Mouse (Mus musculus) midbrain, embryonic 14.5 days (tissue): ENCODE measurements at regions not wholly inside any gene's neighbourhood (a gene's known extent, or its start where the extent isn't known, plus 50 kb on each side); places are given as distances from the start of the nearest gene placed in this dataset.

Source experiments
- ATAC-seq: fragments of 200-750 bp; cut with Nextera tagmentation; 2 replicates; pipeline ENCODE4 v1.8.0; 2017; ENCODE audit warnings: moderate number of reproducible peaks, moderate library complexity; ENCODE audit not compliant: low FRiP score, low TSS enrichment
- DNase-seq: peaks from one replicate; pipeline ENCODE4 v3.0.0-alpha.2; 2015
- H3K27ac ChIP-seq: fragments of 300-500 bp; sonication (generic); replicated peaks from 2 replicates; pipeline ENCODE4 v1.5.1; 2014; ENCODE audit warnings: mild to moderate bottlenecking, low read depth, low read length, moderate library complexity
- H3K27me3 ChIP-seq: fragments of 300-500 bp; sonication (generic); 2 replicates; pipeline ENCODE4 v1.6.1; 2014; ENCODE audit warnings: low read length, control low read depth, mixed read lengths; ENCODE audit not compliant: control insufficient read depth, insufficient read depth
- H3K36me3 ChIP-seq: fragments of 300-500 bp; sonication (generic); 2 replicates; pipeline ENCODE4 v1.6.1; 2014; ENCODE audit warnings: low read length, control low read depth; ENCODE audit not compliant: control insufficient read depth, insufficient read depth
- H3K4me1 ChIP-seq: fragments of 300-500 bp; sonication (generic); 2 replicates; pipeline ENCODE4 v1.6.1; 2014; ENCODE audit warnings: mild to moderate bottlenecking, antibody characterized with exemption, low read length, control low read depth; ENCODE audit not compliant: control insufficient read depth, insufficient read depth
- H3K4me2 ChIP-seq: fragments of 300-500 bp; sonication (generic); 2 replicates; pipeline ENCODE4 v1.6.1; 2014; ENCODE audit warnings: mild to moderate bottlenecking, low read length, moderate library complexity
- H3K4me3 ChIP-seq: fragments of 300-500 bp; sonication (generic); replicated peaks from 2 replicates; pipeline ENCODE4 v1.5.1; 2014; ENCODE audit warnings: low read depth, low read length
- H3K9ac ChIP-seq: fragments of 300-500 bp; sonication (generic); replicated peaks from 2 replicates; pipeline ENCODE4 v1.6.1; 2014; ENCODE audit warnings: mild to moderate bottlenecking, low read length, moderate library complexity
- H3K9me3 ChIP-seq: fragments of 300-500 bp; sonication (generic); 2 replicates; pipeline ENCODE4 v1.6.1; 2016; ENCODE audit warnings: low read length, control low read depth, mixed read lengths; ENCODE audit not compliant: control insufficient read depth
- WGBS: fragments of 180-500 bp; shearing (Covaris S2); extraction: QIAGEN DNeasy Blood & Tissue Kit; methylation state at CpG from one replicate; pipeline ENCODE4 v1.1.7; 2014; 5-methylcytosine and 5-hydroxymethylcytosine counted together

GRCm38 (mm10) chr9:46760247-46760646 lies 238.3 kb upstream of the Gm4791 start:
- WGBS, result 87% methylated on average over 4 of the region's 4 CpGs
- ATAC-seq (no peak), DNase-seq (no peak)
- H3K9me3 ChIP-seq, result no peaks in the 10 kb centered on the region
- no peaks in the 10 kb centered on the region for H3K36me3 ChIP-seq
- H3K27ac ChIP-seq, result no peak overlapping the region
- H3K27me3 ChIP-seq, result no peaks in the 10 kb centered on the region
- H3K4me2 ChIP-seq, result no peak overlapping the region
- no peak overlapping the region for H3K4me3 ChIP-seq
- H3K9ac ChIP-seq, result no peak overlapping the region
- no peaks in the 10 kb centered on the region for H3K4me1 ChIP-seq

- Histone ChIP-seq H3K4me2 (no peak overlapping the region), H3K9me3 (no peaks in the 10 kb centered on the region), H3K9ac (no peak overlapping the region), H3K36me3 (no peaks in the 10 kb centered on the region), H3K4me3 (no peak overlapping the region), H3K27me3 (no peaks in the 10 kb centered on the region), H3K27ac (no peak overlapping the region), H3K4me1 (peaks cover 4% of the 10 kb centered on the region; the same call in 1 of the 2 replicates)
- ATAC-seq (no peak), DNase-seq (peak; percentile 59)
- 78% methylated on average over 6 of the region's 6 CpGs for WGBS
Observed at GRCm38 (mm10) chr9:46757005-46757672, 241.4 kb upstream of the Gm4791 start.

DNA sequence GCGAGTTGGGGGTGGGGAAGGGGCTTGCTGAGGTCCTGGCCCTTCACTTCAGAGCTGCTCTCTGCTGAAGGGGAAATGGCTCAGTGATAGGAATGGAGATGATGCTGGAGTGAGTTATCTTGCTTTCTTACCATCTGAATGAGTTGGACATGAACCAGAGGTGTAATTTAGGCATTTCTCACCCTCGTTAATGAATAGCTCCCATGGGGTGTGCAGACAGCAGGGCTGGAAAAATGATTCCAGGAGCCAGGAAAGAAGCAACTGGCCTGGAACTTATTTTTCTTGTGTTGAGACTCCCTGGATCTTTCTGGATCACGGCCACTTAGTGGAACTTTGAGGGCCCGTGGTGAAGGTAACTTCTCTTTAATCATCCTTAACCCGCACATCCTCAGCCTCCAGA lies 246.6 kb upstream of the Gm4791 start:
- ATAC-seq (no peak), DNase-seq (no peak)
- H3K4me3 ChIP-seq, result no peak overlapping the region
- peaks cover 12% of the 10 kb centered on the region; the same call in 1 of the 2 replicates for H3K4me1 ChIP-seq
- no peaks in the 10 kb centered on the region for H3K27me3 ChIP-seq
- H3K9ac ChIP-seq, result no peak overlapping the region
- no peaks in the 10 kb centered on the region for H3K36me3 ChIP-seq
- no peak overlapping the region for H3K27ac ChIP-seq
- no peak overlapping the region for H3K4me2 ChIP-seq
- no peaks in the 10 kb centered on the region for H3K9me3 ChIP-seq
- 62% methylated on average over 5 of the region's 5 CpGs for WGBS

GRCm38 (mm10) chr9:46749441-46749840 lies 249.1 kb upstream of the Gm4791 start:
- no peak overlapping the region for H3K9ac ChIP-seq
- 60% methylated on average over 6 of the region's 6 CpGs for WGBS
- peaks cover 12% of the 10 kb centered on the region; the same call in 1 of the 2 replicates for H3K4me1 ChIP-seq
- no peaks in the 10 kb centered on the region for H3K9me3 ChIP-seq
- H3K4me2 ChIP-seq, result no peak overlapping the region
- H3K27ac ChIP-seq, result no peak overlapping the region
- no peak overlapping the region for H3K4me3 ChIP-seq
- H3K36me3 ChIP-seq, result no peaks in the 10 kb centered on the region
- no peaks in the 10 kb centered on the region for H3K27me3 ChIP-seq
- no peak for ATAC-seq
- DNase-seq, result peak; percentile 53

DNA sequence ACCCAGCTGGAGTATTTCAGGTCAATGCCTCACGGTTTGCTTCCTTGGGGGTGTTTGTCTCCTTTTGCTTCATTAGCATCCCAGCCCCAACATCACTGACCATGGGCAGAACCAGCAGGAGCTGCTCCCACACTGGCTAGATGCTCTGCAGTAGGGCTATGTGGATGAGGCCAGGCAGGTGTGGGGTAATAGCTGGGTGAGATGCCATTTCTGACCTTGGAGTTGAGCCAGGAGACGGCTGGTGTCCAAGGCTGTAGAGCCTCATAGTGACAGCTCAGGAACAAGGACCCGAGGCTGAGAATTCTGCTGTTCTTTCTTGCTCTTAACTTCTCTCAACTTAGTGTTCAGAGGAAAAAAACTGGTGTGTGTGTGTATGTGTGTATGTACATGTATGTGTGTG lies 252.3 kb upstream of the Gm4791 start:
- ATAC-seq (no peak), DNase-seq (no peak)
- H3K4me2 ChIP-seq, result no peak overlapping the region
- H3K4me1 ChIP-seq, result no peaks in the 10 kb centered on the region
- no peak overlapping the region for H3K4me3 ChIP-seq
- no peak overlapping the region for H3K9ac ChIP-seq
- no peaks in the 10 kb centered on the region for H3K27me3 ChIP-seq
- no peaks in the 10 kb centered on the region for H3K36me3 ChIP-seq
- no peak overlapping the region for H3K27ac ChIP-seq
- H3K9me3 ChIP-seq, result no peaks in the 10 kb centered on the region
- 71% methylated on average over 3 of the region's 3 CpGs for WGBS

GRCm38 (mm10) chr9:46740496-46740895 lies 258.0 kb upstream of the Gm4791 start:
- no peak for ATAC-seq
- WGBS, result 83% methylated on average over 4 of the region's 4 CpGs
- Histone ChIP-seq H3K36me3 (no peaks in the 10 kb centered on the region), H3K4me2 (no peak overlapping the region), H3K9ac (no peak overlapping the region), H3K27ac (no peak overlapping the region), H3K9me3 (no peaks in the 10 kb centered on the region), H3K4me1 (0 out of 2 replicates have a peak, but pooled peaks cover 9% of the 10 kb centered on the region), H3K4me3 (no peak overlapping the region), H3K27me3 (no peaks in the 10 kb centered on the region)
- DNase-seq, result no peak

DNA sequence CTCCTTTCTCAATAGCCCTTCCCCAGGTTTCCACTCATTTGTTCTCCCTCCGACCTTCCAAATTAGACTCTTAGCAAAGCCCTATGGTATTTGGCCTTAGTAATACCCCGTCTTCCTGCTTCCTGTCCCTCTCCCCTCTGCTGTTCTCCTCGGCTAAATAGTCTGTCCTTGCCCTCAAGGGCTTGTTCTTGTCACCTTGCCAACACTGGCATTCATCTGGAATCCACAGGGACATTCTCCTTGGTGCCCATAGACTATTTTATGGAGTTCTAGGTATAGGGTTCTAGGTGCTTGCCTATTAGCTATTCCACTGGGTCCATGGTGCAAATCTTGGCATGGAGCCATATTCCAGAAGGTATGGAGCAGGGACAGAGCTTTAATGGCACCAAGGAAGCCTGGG lies 259.2 kb upstream of the Gm4791 start:
- Histone ChIP-seq H3K27me3 (no peaks in the 10 kb centered on the region), H3K36me3 (no peaks in the 10 kb centered on the region), H3K4me3 (no peak overlapping the region), H3K9ac (no peak overlapping the region), H3K4me2 (no peak overlapping the region), H3K27ac (no peak overlapping the region), H3K4me1 (0 out of 2 replicates have a peak, but pooled peaks cover 9% of the 10 kb centered on the region), H3K9me3 (no peaks in the 10 kb centered on the region)
- no peak for DNase-seq
- ATAC-seq, result no peak
- WGBS, result 73% methylated on average over 3 of the region's 3 CpGs

GRCm38 (mm10) chr9:46738634-46739033 lies 259.9 kb upstream of the Gm4791 start:
- WGBS, result 36% methylated on average over 3 of the region's 3 CpGs
- no peak for ATAC-seq
- Histone ChIP-seq H3K4me1 (0 out of 2 replicates have a peak, but pooled peaks cover 9% of the 10 kb centered on the region), H3K27me3 (no peaks in the 10 kb centered on the region), H3K36me3 (no peaks in the 10 kb centered on the region), H3K4me3 (no peak overlapping the region), H3K9ac (no peak overlapping the region), H3K27ac (no peak overlapping the region), H3K9me3 (no peaks in the 10 kb centered on the region), H3K4me2 (no peak overlapping the region)
- peak; percentile 51 for DNase-seq

- WGBS, result 53% methylated on average over 4 of the region's 4 CpGs
Observed at GRCm38 (mm10) chr9:46738056-46738455, 260.5 kb upstream of the Gm4791 start.

More at GRCm38 (mm10) chr9:46738056-46738455, 260.5 kb upstream of the Gm4791 start:
- DNase-seq, result no peak
- Histone ChIP-seq H3K9me3 (no peaks in the 10 kb centered on the region), H3K4me2 (no peak overlapping the region), H3K4me3 (no peak overlapping the region), H3K27me3 (no peaks in the 10 kb centered on the region), H3K9ac (no peak overlapping the region), H3K27ac (no peak overlapping the region), H3K36me3 (no peaks in the 10 kb centered on the region), H3K4me1 (0 out of 2 replicates have a peak, but pooled peaks cover 9% of the 10 kb centered on the region)
- no peak for ATAC-seq
